Mouse (Mus musculus): ENCODE results near the gene Ablim2. TPM values are rescaled to one million over a fixed set of nuclear protein-coding genes. Genes with fewer than 3 reads are reported as not detected.
A peak's percentile ranks its signal among the peaks of the same experiment; 100 is the strongest.

Ablim2 gene
- total RNA-seq, 2 experiments from 2014 or later = 21.4 to 24.4 TPM

GRCm38 (mm10) chr5:35739536-35740278, 18.0 kb upstream of the Ablim2 start, which contains the start of gene Sh3tc1:
TSS of gene Sh3tc1 (minus strand) at chr5:35739987.
- peak in 1 of 2 experiments; percentile 66 for DNase-seq

GRCm38 (mm10) chr5:35740716-35741115, 17.0 kb upstream of the Ablim2 start:
- no peak for DNase-seq

GRCm38 (mm10) chr5:35741225-35741820, 16.4 kb upstream of the Ablim2 start:
- DNase-seq = no peak

GRCm38 (mm10) chr5:35743238-35743951, 14.3 kb upstream of the Ablim2 start:
- DNase-seq = peak; percentile 89 to 92

- DNase-seq = no peak
Observed at GRCm38 (mm10) chr5:35743990-35744722, 13.5 kb upstream of the Ablim2 start.

GRCm38 (mm10) chr5:35745406-35745805, 12.3 kb upstream of the Ablim2 start:
- DNase-seq = no peak

GRCm38 (mm10) chr5:35746910-35747309, 10.8 kb upstream of the Ablim2 start:
- peak; percentile 74 to 90 for DNase-seq

GRCm38 (mm10) chr5:35749416-35749815, 8.3 kb upstream of the Ablim2 start:
- no peak for DNase-seq

GRCm38 (mm10) chr5:35750026-35750425, 7.7 kb upstream of the Ablim2 start:
- DNase-seq = no peak

GRCm38 (mm10) chr5:35751016-35751415, 6.7 kb upstream of the Ablim2 start:
- no peak for DNase-seq

- DNase-seq = peak; percentile 69 to 82
Observed at GRCm38 (mm10) chr5:35755131-35755733, 2.4 kb upstream of the Ablim2 start.

GRCm38 (mm10) chr5:35756020-35756419, 1.7 kb upstream of the Ablim2 start:
- no peak for DNase-seq

- no peak for DNase-seq
Observed at GRCm38 (mm10) chr5:35756997-35757638, 562 bp upstream of the Ablim2 start.

- peak in 1 of 2 experiments; percentile 47 for DNase-seq
Observed at GRCm38 (mm10) chr5:35758081-35759053, 687 bp downstream of the Ablim2 start.

- no peak for DNase-seq
Observed at GRCm38 (mm10) chr5:35761323-35761722, 3.6 kb downstream of the Ablim2 start.

- DNase-seq = peak; percentile 70 to 71
Observed at GRCm38 (mm10) chr5:35762388-35762787, 4.7 kb downstream of the Ablim2 start.

GRCm38 (mm10) chr5:35762850-35763249, 5.2 kb downstream of the Ablim2 start:
- DNase-seq = no peak

GRCm38 (mm10) chr5:35765909-35766308, 8.2 kb downstream of the Ablim2 start:
- no peak for DNase-seq

- DNase-seq = no peak
Observed at GRCm38 (mm10) chr5:35768525-35768924, 10.8 kb downstream of the Ablim2 start.

- DNase-seq = peak; percentile 41 to 50
Observed at GRCm38 (mm10) chr5:35768997-35769396, 11.3 kb downstream of the Ablim2 start.
